Mouse (Mus musculus) cerebellum, postnatal 36 days (tissue): ENCODE results near the gene Tns1.
A peak's percentile ranks its signal among the peaks of the same experiment; 100 is the strongest.
"Not testable (repeated sequence)": the region's sequence is repeated elsewhere in the genome, so short reads cannot be mapped to it uniquely, and the experiment has no call there.

Experiments
- DNase-seq, 2 experiments: peaks; one replicate each; pipeline ENCODE4 v3.0.0; 2021 to 2022; ENCODE audit warnings: mixed read lengths in 2 of 2

The Tns1 gene

DNA sequence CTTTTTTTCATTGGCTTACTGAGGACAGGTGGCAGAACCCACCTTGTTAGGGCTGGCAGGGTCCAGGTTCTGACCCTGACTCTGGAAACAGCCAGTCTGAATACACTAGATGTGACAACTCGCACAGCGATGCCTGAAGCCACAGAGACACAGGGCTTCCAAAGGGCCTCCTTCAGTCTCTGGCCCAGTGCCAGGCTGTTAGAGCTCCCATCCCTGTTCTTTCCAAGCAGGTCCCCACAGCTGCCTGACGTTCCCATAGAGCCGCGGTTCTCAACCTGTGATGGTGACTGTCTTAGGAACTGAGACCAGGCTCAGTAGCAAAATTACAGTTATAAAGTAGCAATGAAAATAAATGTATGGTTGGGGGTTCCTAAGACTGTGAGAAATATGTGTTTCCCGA, 217.9 kb downstream of the Tns1 start:
- no peak for DNase-seq

DNA sequence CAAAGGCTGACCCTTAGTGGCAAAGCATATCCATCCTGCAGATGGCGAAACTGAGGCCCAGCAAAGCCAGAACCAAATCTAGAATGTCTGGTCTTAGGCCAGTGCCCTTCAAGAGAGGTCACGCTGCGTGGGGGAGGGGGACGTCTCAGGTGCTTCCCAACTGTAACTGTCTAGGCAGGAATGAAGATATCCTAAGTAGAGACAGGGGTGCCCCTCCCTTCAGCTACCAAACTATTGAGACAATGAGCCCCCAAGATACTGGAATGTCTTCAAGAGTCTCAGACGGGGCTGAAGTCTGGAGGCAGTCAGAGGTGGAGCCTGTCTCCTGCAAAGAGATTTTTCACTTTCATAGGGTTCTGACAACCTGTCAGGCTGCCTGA, 218.4 kb downstream of the Tns1 start:
- no peak for DNase-seq

DNA sequence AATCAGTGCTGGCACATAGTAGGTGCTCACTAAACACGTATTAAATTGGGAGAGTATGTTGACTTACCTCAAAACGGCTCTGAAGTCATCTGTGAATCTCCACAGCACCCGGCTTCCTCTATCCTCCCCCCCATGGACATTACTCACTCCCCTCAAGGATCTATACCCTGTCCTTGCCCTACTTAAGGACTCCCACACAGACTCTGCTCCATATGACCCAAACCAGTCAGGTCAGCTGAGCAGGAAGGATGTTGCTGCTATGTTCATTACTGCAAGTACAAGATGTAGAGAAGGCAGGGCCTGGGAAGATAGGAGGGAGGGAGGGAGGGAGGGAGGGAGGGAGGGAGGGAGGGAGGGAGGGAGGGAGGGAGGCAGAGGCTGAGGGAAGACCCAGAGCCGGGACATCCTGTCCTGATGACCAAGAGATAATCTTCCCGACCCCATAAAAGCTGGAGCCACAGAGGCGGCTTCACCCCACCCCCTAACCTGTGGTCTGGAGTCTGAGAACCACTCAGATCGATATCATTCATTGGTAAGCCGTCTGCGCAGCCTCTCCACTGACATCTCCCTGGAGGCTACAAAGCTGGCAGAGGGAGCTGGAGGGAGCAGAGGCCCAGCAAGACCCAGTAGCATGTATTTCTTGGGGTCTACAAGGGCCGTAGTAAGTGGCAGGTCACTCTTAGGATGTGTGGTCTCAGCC, 219.0 kb downstream of the Tns1 start:
- no peak for DNase-seq

DNA sequence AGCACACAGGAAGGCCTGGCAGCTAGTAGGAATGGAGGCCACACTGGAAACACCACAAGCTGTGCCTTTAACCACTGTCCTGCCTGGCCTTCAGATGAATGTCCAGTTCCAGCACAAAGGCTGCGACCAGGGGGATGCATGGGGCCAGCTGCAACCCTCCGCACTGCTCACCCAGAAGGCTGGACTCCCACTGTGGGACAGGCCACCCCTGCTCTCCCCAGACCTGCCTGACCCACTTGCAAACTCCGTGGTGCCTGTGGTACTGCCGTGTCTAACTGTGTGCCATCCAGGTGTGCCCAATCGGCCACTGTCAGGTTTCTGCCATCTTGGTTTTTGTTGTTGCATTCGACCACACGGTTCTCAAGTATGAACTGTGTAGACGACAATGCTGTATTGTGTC, 219.6 kb downstream of the Tns1 start:
- DNase-seq: no peak

DNA sequence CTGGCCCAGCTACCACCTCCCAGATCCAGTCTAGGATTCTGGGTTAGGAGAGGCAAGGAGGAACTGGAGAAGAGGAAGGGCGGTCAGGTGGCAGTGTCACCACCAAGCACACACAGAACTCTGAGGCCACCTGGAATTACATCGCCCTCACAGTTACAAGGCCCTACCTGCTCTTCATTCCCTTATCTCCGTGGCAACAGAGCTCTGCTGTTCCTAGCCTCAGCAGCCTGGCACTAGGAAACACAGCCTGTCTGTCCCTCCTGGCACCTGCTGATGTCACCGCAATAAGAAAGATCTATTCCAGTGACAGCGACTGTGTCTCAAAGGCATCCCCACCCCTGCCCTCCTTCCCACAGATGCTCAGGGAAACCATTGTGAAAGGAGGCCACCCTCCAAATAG, 221.2 kb downstream of the Tns1 start:
- no peak for DNase-seq

DNA sequence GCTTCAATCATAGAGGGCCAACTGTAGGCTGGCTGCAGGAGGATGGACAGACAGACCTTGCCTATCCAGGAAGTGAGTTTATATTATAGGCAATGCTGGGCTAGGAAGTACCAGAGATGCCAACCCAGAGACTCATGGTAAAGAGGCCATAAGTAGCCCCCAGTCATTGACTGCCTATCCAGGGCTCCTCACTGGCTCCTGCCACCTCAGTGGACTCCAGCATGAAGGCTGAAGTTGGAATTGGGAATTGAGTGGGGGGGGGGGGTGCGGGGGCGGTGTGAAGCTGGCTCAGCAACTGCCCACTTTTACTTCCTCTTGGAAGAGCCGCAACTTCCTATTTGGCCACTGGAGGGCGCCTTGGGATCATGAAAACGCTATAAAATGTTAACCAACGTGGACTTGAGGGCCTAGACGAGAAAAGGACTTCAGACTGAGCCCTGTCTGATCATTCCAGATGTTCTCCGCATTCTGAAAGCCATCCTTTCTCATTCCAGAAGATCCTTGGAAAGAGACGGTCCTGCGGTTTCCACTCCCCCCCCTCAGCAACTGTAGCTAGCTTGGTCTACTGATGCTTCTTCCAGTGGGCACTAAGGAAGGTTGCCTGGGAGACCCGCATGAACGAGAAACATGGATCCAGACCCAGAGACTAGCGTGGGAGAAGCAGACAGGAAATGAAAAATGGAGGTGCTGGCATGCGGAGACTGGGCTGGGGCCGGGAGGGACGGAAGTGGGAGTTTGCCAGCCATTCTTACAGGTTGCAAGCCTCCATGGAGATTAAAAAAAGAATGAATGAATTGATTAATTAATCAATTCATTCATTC, 221.9 kb downstream of the Tns1 start:
- DNase-seq: peak; percentile 57 to 66

DNA sequence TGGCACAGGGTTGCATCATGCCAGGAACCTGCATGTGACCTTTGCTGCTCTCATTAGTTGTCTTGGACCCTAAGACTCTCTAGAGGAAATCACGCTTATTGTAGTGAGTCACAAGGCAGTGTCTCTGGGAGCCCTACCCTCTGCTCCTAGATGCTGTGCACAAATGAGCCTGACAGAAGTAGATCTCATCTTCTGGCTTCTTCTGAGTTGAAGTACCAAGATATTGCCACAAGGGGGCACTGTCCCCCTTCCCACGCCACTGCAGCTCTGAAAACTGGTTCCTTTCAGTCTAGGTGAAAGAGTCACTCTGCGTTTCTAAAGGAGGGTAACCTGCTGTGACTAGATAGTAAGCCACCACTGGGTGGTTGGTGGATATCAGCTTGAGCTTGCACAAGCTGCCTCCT, 222.8 kb downstream of the Tns1 start:
- peak; percentile 68 to 81 for DNase-seq

DNA sequence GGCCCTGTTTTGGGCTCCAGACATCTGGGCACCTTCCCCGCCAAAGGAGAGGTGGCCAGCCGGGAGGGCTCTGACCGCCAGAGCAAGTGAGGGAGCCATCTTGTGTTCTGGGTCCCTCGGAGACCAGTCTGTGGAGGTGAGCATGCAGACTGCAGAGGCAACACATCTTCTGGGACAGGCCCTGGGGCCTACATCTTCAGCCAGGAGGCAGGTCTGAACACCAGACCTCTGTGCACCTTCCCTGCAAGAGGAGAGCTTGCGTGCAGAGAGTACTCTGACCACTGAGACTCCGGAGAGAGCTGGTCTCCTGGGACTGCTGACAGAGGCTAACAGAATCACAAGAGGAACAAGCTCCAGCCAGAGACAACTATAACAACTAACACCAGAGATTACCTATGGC, 228.8 kb downstream of the Tns1 start:
- not testable (repeated sequence) for DNase-seq

DNA sequence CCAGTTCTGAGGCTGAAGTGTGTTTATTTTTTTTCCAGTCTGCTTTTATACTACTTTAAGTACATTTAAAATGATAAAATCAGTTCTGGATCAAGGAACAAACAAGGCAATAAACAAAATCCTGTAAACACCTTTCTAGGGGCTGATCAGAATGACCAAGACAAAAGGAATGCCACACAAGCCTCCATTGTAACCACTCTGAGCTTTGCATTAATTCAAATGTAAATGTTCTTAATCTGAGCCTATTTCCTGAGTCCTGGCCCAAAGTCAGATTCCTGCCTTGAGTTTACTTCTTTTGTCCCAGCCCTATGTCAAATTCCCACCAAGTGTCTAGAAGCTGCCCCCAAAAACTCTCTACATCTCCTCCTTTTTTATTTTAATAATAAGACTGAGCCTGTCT, 243.5 kb downstream of the Tns1 start:
- no peak for DNase-seq

DNA sequence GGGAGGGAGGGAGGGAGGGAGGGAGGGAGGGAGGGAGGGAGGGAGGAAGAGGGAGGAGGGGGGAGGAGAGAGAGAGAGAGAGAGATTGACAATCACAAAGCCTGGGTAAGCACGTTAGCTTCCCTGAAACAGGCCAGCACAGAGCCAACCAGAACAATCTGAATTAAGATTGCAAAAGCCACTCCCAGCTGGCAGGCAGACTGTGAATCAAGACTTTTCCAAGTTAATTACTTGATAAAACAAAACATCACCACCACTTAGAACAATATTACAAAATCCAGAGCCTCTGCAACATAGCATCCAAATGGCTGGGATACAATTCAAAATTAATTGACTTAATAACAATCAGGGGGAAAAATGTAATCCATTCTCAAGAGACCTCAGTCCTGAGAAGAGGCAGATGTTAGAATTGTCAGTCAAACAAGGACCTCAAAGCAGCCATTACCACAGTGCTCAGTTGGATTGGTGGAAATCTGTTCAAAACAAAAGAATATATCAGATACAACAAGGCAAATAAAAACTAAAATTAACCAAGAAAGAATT, 248.5 kb downstream of the Tns1 start:
- DNase-seq: no peak

DNA sequence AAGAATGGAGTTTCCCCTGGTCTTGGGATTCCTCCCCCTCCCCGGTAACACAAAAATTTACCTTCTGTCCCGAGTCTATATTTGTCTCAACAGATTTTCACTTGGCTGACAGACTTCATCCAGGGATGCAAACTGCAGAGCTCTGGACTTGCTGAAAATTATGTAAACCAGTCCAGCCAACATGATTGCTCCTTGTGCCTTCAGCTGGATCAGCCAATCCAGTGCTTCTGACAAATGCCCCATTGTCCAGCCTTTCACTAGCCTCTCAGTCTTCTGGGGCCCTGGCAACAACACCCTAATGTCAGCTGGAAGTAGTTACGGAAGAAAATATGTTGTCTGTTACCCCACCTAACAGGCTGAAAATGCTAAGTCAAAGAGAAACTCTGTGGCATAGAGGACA, 259.9 kb downstream of the Tns1 start:
- peak in 1 of 2 experiments; percentile 10 for DNase-seq

DNA sequence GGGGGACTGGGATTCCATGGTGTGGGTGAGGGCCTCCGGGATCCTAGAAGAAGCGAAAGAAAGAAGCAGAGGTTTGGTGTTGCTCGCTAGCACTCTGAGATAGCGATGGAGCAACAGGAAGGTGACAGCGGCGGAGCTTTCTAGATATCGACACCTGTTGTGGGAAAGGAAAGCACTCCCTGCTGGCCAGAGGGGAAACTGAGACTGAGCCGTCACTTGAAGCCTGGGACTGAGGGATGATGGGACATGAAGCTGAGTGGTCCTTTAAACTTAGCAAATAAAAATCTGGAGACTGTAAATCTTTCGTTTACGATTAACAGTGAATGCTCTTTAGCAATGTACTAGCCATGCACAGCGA, 261.2 kb downstream of the Tns1 start:
- DNase-seq: no peak

DNA sequence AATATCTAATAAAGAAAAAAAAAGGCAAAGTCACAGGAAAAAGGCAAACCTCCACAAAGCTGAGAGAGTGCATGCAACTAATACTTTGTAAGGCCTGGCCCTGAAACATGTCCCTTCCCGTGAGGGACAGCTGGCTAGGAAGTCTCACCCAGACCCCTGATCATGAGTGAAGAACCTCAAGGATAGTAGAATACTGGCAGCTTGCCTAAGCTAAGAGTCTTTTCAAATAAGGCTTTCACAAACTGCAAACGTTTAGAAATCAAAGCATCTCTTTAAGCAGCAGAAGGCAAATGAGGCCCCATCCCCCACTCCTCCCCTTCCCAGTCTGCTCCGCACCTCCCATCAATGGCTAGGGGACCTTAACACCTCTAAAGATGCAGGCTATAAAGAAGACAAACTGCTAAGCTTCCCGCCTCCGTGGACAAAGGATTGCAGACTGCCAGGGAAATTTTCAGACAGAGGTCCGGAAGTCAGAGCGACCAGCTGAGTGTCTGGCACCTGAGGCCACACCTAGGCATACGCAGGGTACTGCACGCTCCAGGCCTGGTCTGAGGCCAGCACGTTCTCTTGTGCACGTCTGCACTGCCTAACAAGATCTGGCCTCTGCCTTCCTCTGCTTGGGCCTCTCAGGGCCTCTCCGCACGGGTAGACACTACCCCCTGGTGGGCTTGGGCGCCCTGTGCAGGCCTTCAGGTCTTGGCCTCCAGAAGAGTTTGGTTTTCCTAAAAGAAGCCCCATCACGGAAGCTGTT, 261.8 kb downstream of the Tns1 start:
- peak; percentile 13 to 33 for DNase-seq

DNA sequence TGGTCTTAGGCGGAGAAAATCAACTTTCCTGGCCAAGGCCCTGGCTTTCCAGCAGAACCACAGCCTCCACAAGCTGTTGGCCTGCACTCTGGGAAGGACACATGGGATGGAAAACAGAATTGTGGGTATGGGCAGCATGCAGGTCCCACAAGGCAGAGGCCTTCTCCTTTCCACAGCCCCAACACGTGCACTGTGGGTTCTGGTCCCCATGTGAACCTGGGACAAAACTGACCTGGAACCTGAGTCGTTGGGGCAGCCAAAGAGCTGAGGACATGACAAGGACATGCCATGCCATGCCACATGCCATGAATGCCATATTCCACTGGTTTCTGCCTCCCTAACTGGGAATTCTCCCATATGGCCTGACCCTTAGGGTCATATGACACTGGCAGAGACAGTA, 263.8 kb downstream of the Tns1 start:
- no peak for DNase-seq
